Mouse (Mus musculus) testis, adult 2 months (tissue): Measurements from ENCODE around the gene Ghdc.

Source experiments
- CTCF ChIP-seq: fragments of 200-500 bp; IDR thresholded peaks from 2 replicates; pipeline ENCODE4 v1.5.1; 2012; ENCODE audit warnings: low read depth, mild to moderate bottlenecking, inconsistent platforms, low read length, moderate library complexity; ENCODE audit not compliant: control insufficient read depth, insufficient read depth, insufficient replicate concordance
- POLR2A ChIP-seq: fragments of 200-500 bp; IDR thresholded peaks from 2 replicates; pipeline ENCODE4 v1.6.1; 2012; ENCODE audit warnings: low read depth, mild to moderate bottlenecking, inconsistent platforms, low read length, moderate library complexity; ENCODE audit not compliant: control insufficient read depth

DNA sequence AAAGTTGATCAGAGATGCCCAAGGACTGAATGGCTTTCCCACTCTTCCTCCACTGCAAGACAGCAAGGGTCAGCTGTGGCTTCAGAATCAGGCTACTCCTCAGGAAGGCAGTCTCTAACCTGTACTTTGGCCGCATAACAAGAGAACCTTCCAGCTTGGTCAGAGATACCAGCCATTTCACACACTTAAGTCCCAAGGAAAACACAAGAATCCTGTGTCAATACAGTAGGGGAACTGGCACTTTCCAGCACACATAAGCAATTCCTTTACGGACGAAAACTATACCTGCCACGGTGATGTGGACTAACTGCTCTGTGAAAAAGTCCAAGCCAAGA is 34.0 kb downstream of the Ghdc start:
- TF ChIP-seq CTCF = no peak
- no peak for TF ChIP-seq POLR2A
